Mouse (Mus musculus): Measurements from ENCODE around the gene Csrnp3. TPM values are rescaled to one million over a fixed set of nuclear protein-coding genes. Genes with fewer than 3 reads are reported as not detected.

Csrnp3 gene
- total and polyA plus RNA-seq, 2 experiments = not detected

DNA sequence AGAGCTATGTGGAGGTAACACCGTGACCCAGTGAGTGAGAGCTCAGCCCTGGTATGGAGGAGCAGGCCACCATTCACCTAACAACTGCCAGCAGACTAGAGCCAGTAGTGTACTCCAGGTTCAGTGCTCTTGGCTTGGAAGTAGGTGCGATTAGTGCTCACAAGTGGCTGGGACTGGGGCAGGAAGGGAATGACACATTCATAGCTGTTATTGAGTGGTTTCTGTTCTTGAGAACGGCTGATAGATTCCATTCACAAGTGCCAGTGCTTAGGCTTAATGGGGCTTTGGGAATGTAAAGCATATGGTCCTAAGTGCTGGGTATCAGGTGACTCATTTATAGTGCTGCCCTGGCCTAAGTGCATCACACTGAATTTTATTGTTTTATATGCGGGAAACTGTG, 136.4 kb downstream of the Csrnp3 start:
- no peak for DNase-seq (ENCODE audit: extremely low read depth, low read depth, low spot score)
- Histone ChIP-seq H3K27me3 (ENCODE audit: control insufficient read depth, insufficient read depth, low read length) (no peaks in the 10 kb centered on the region), H3K27ac (replicated peaks; ENCODE audit: insufficient read depth, low read depth, low read length) (no peak overlapping the region), H3K79me2 (ENCODE audit: control insufficient read depth, insufficient read depth, low read length) (no peaks in the 10 kb centered on the region), H3K9ac (ENCODE audit: low read depth, low read length) (no peak overlapping the region), H3K4me1 (ENCODE audit: control insufficient read depth, insufficient read depth, low read length) (no peaks in the 10 kb centered on the region), H3K36me3 (ENCODE audit: control insufficient read depth, insufficient read depth, low read length) (no peaks in the 10 kb centered on the region), H3K4me3 (ENCODE audit: insufficient read depth, low read depth, low read length) (no peak overlapping the region)
- 88% methylated on average over 4 of the region's 4 CpGs for WGBS
- TF ChIP-seq CTCF (IDR thresholded peaks at IDR 0.05; ENCODE audit: low read depth, low read length) = no peak
- TF ChIP-seq POLR2A (IDR thresholded peaks at IDR 0.05; ENCODE audit: extremely low read depth, insufficient read depth, low read length) = no peak

GRCm38 (mm10) chr2:65985706-65986105, 140.1 kb downstream of the Csrnp3 start:
- 78% methylated on average over 4 of the region's 4 CpGs for WGBS
- Histone ChIP-seq H3K36me3 (ENCODE audit: control insufficient read depth, insufficient read depth, low read length) (no peaks in the 10 kb centered on the region), H3K79me2 (ENCODE audit: control insufficient read depth, insufficient read depth, low read length) (no peaks in the 10 kb centered on the region), H3K9ac (ENCODE audit: low read depth, low read length) (no peak overlapping the region), H3K27ac (replicated peaks; ENCODE audit: insufficient read depth, low read depth, low read length) (no peak overlapping the region), H3K27me3 (ENCODE audit: control insufficient read depth, insufficient read depth, low read length) (no peaks in the 10 kb centered on the region), H3K4me3 (ENCODE audit: insufficient read depth, low read depth, low read length) (no peak overlapping the region), H3K4me1 (ENCODE audit: control insufficient read depth, insufficient read depth, low read length) (peaks cover 1% of the 10 kb centered on the region; the same call in 1 of the 2 replicates)
- TF ChIP-seq CTCF (IDR thresholded peaks at IDR 0.05; ENCODE audit: low read depth, low read length) (no peak), POLR2A (IDR thresholded peaks at IDR 0.05; ENCODE audit: extremely low read depth, insufficient read depth, low read length) (no peak)
- DNase-seq (ENCODE audit: extremely low read depth, low read depth, low spot score) = no peak

GRCm38 (mm10) chr2:65987069-65987468, 141.5 kb downstream of the Csrnp3 start:
- Histone ChIP-seq H3K27ac (replicated peaks; ENCODE audit: insufficient read depth, low read depth, low read length) (no peak overlapping the region), H3K4me1 (ENCODE audit: control insufficient read depth, insufficient read depth, low read length) (peaks cover 1% of the 10 kb centered on the region; the same call in 1 of the 2 replicates), H3K9ac (ENCODE audit: low read depth, low read length) (no peak overlapping the region), H3K36me3 (ENCODE audit: control insufficient read depth, insufficient read depth, low read length) (no peaks in the 10 kb centered on the region), H3K79me2 (ENCODE audit: control insufficient read depth, insufficient read depth, low read length) (no peaks in the 10 kb centered on the region), H3K4me3 (ENCODE audit: insufficient read depth, low read depth, low read length) (no peak overlapping the region), H3K27me3 (ENCODE audit: control insufficient read depth, insufficient read depth, low read length) (no peaks in the 10 kb centered on the region)
- DNase-seq (ENCODE audit: extremely low read depth, low read depth, low spot score) = no peak
- 89% methylated on average over 6 of the region's 6 CpGs for WGBS
- TF ChIP-seq CTCF (IDR thresholded peaks at IDR 0.05; ENCODE audit: low read depth, low read length) (no peak), POLR2A (IDR thresholded peaks at IDR 0.05; ENCODE audit: extremely low read depth, insufficient read depth, low read length) (no peak)

GRCm38 (mm10) chr2:65987588-65987987, 142.0 kb downstream of the Csrnp3 start:
- TF ChIP-seq CTCF (IDR thresholded peaks at IDR 0.05; ENCODE audit: low read depth, low read length) = no peak
- no peak for TF ChIP-seq POLR2A (IDR thresholded peaks at IDR 0.05; ENCODE audit: extremely low read depth, insufficient read depth, low read length)
- Histone ChIP-seq H3K36me3 (ENCODE audit: control insufficient read depth, insufficient read depth, low read length) (no peaks in the 10 kb centered on the region), H3K27ac (replicated peaks; ENCODE audit: insufficient read depth, low read depth, low read length) (no peak overlapping the region), H3K4me3 (ENCODE audit: insufficient read depth, low read depth, low read length) (no peak overlapping the region), H3K4me1 (ENCODE audit: control insufficient read depth, insufficient read depth, low read length) (peaks cover 1% of the 10 kb centered on the region; the same call in 1 of the 2 replicates), H3K79me2 (ENCODE audit: control insufficient read depth, insufficient read depth, low read length) (no peaks in the 10 kb centered on the region), H3K9ac (ENCODE audit: low read depth, low read length) (no peak overlapping the region), H3K27me3 (ENCODE audit: control insufficient read depth, insufficient read depth, low read length) (no peaks in the 10 kb centered on the region)
- 32% methylated on average over 3 of the region's 3 CpGs for WGBS
- peak; percentile 76 for DNase-seq (ENCODE audit: extremely low read depth, low read depth, low spot score)

GRCm38 (mm10) chr2:65988788-65989187, 143.2 kb downstream of the Csrnp3 start:
- no peak for TF ChIP-seq POLR2A (IDR thresholded peaks at IDR 0.05; ENCODE audit: extremely low read depth, insufficient read depth, low read length)
- TF ChIP-seq CTCF (IDR thresholded peaks at IDR 0.05; ENCODE audit: low read depth, low read length) = no peak

DNA sequence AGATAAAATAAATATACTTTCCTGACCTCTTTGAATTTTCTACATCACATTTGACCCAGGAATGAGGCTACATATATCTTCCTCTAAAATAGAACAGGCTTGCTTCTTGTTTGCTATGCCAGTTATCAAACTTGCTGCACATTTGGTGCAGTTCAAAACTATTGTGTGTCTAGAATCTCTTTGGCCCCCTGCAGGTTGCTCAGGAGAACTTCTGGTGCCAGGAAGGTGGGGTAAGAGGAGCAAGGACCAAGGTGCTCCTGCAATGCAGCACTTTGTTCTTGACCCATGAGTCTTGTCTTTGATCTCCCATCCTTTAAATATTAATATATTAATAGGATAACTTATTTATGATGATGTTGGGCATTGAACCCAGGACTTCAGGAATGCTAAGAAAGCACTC, 144.5 kb downstream of the Csrnp3 start:
- H3K4me1 ChIP-seq (ENCODE audit: control insufficient read depth, insufficient read depth, low read length) = peaks cover 1% of the 10 kb centered on the region; the same call in 1 of the 2 replicates
- H3K36me3 ChIP-seq (ENCODE audit: control insufficient read depth, insufficient read depth, low read length) = no peaks in the 10 kb centered on the region
- H3K27ac ChIP-seq (replicated peaks; ENCODE audit: insufficient read depth, low read depth, low read length) = no peak overlapping the region
- TF ChIP-seq CTCF (IDR thresholded peaks at IDR 0.05; ENCODE audit: low read depth, low read length) (no peak), POLR2A (IDR thresholded peaks at IDR 0.05; ENCODE audit: extremely low read depth, insufficient read depth, low read length) (no peak)
- H3K79me2 ChIP-seq (ENCODE audit: control insufficient read depth, insufficient read depth, low read length) = no peaks in the 10 kb centered on the region
- H3K9ac ChIP-seq (ENCODE audit: low read depth, low read length) = no peak overlapping the region
- DNase-seq (ENCODE audit: extremely low read depth, low read depth, low spot score) = no peak
- no peaks in the 10 kb centered on the region for H3K27me3 ChIP-seq (ENCODE audit: control insufficient read depth, insufficient read depth, low read length)
- no peak overlapping the region for H3K4me3 ChIP-seq (ENCODE audit: insufficient read depth, low read depth, low read length)

More at GRCm38 (mm10) chr2:65988788-65989187, 143.2 kb downstream of the Csrnp3 start:
- WGBS = 91% methylated on average over 3 of the region's 3 CpGs
- no peak overlapping the region for H3K27ac ChIP-seq (replicated peaks; ENCODE audit: insufficient read depth, low read depth, low read length)
- H3K36me3 ChIP-seq (ENCODE audit: control insufficient read depth, insufficient read depth, low read length) = no peaks in the 10 kb centered on the region
- no peak overlapping the region for H3K4me3 ChIP-seq (ENCODE audit: insufficient read depth, low read depth, low read length)
- H3K9ac ChIP-seq (ENCODE audit: low read depth, low read length) = no peak overlapping the region
- peaks cover 1% of the 10 kb centered on the region; the same call in 1 of the 2 replicates for H3K4me1 ChIP-seq (ENCODE audit: control insufficient read depth, insufficient read depth, low read length)
- no peaks in the 10 kb centered on the region for H3K27me3 ChIP-seq (ENCODE audit: control insufficient read depth, insufficient read depth, low read length)
- DNase-seq (ENCODE audit: extremely low read depth, low read depth, low spot score) = no peak
- H3K79me2 ChIP-seq (ENCODE audit: control insufficient read depth, insufficient read depth, low read length) = no peaks in the 10 kb centered on the region
